Mouse (Mus musculus) bone marrow, adult 2 months (tissue): ENCODE results near the gene Sept9.

ENCODE experiments used
- CTCF ChIP-seq: fragments of 200-500 bp; IDR thresholded peaks from 2 replicates; pipeline ENCODE4 v1.5.1; 2011; ENCODE audit warnings: low read length, control low read depth; ENCODE audit not compliant: control insufficient read depth, insufficient read depth
- POLR2A ChIP-seq: fragments of 200-500 bp; IDR thresholded peaks from 2 replicates; pipeline ENCODE4 v1.6.1; 2011; ENCODE audit warnings: low read depth, mild to moderate bottlenecking, control low read depth, low read length, borderline replicate concordance; ENCODE audit not compliant: control insufficient read depth

- no peak for TF ChIP-seq POLR2A
- no peak for TF ChIP-seq CTCF
These were observed 36.5 kb downstream of the Sept9 start for GRCm38 (mm10) chr11:117235898-117236459.
